Mouse (Mus musculus) CH12.LX (cell line): ENCODE data around the gene Adamts14.

ENCODE experiments used
- BHLHE40 ChIP-seq: IDR thresholded peaks from 2 replicates; pipeline ENCODE4 v1.6.1; 2011; ENCODE audit warnings: mild to moderate bottlenecking, low read depth, low read length, improper control_type of control experiment
- CTCF ChIP-seq, 2 experiments: IDR thresholded peaks in 1 of 2; conservative IDR thresholded peaks in 1 of 2; 2 replicates each; pipeline ENCODE4 v1.5.1; 2011 to 2012; ENCODE audit warnings: low read depth in 2 of 2, low read length in 2 of 2, improper control_type of control experiment in 1 of 2, inconsistent platforms in 1 of 2, mild to moderate bottlenecking in 1 of 2, moderate library complexity in 1 of 2
- ETS1 ChIP-seq: conservative IDR thresholded peaks from 2 replicates; pipeline ENCODE4 v1.6.1; 2012; ENCODE audit warnings: low read depth, mild to moderate bottlenecking, inconsistent platforms, low read length, improper control_type of control experiment, moderate library complexity
- HCFC1 ChIP-seq: IDR thresholded peaks from 2 replicates; pipeline ENCODE4 v1.6.1; 2012; ENCODE audit warnings: low read depth, mild to moderate bottlenecking, inconsistent platforms, low read length, improper control_type of control experiment
- MAFK ChIP-seq: IDR thresholded peaks from 2 replicates; pipeline ENCODE4 v1.6.1; 2011; ENCODE audit warnings: low read length, improper control_type of control experiment; ENCODE audit not compliant: insufficient replicate concordance
- MAX ChIP-seq: IDR thresholded peaks from 2 replicates; pipeline ENCODE4 v1.6.1; 2011; ENCODE audit warnings: low read length, improper control_type of control experiment
- POLR2A ChIP-seq: IDR thresholded peaks from 2 replicates; pipeline ENCODE4 v1.6.1; 2011; ENCODE audit warnings: low read depth, mild to moderate bottlenecking, improper control_type of control experiment, low read length
- TBP ChIP-seq: conservative IDR thresholded peaks from 2 replicates; pipeline ENCODE4 v1.6.1; 2011; ENCODE audit warnings: low read depth, low read length, improper control_type of control experiment
- TCF12 ChIP-seq: IDR thresholded peaks from 2 replicates; pipeline ENCODE4 v1.6.1; 2014; ENCODE audit warnings: low read depth, mild to moderate bottlenecking, inconsistent platforms, low read length, improper control_type of control experiment
- USF1 ChIP-seq: IDR thresholded peaks from 2 replicates; pipeline ENCODE4 v1.6.1; 2014; ENCODE audit warnings: low read depth, mild to moderate bottlenecking, inconsistent platforms, low read length, improper control_type of control experiment

DNA sequence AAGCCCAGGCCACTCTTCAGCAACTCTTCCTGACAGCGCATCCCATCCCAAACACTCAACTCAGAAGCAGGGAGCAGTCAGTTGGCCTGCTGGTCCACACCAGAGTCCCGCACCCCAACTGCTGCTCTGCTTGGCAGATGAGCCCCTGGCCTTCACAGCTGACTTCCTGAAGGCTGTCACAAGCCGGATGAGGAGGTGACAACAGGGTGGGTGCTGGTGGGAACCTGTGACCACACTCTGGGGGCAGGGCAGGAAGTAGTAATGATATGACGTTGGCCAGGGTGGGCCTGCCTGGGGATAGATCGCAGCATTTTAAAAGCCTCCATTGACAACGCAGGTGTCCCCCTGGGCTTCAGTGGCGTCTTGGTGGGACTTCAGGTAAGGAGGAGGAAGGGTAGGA lies 24.2 kb upstream of the Adamts14 start, which contains the start of gene Prf1:
- TF ChIP-seq CTCF (conservative IDR thresholded peaks at IDR 0.05 in 1 of 2, IDR thresholded peaks at IDR 0.05 in 1 of 2; ENCODE audit: low read depth in 2 of 2, low read length in 2 of 2) (no peak), POLR2A (no peak), HCFC1 (no peak), TCF12 (no peak), MAFK (no peak), USF1 (no peak), ETS1 (no peak), MAX (no peak), BHLHE40 (no peak), TBP (no peak)
